Mouse (Mus musculus) B cell, adult 67 days (primary cell): Measurements from ENCODE around the gene Atxn7. TPM values are rescaled to one million over a fixed set of nuclear protein-coding genes. Genes with fewer than 3 reads are reported as not detected.

Experiments
- total RNA-seq, 2 experiments: library from RNA; stranded (reverse); gene quantifications; 4 replicates each; pipeline ENCODE4 v1.2.4; 2023

Gene Atxn7
- 10 to 100 TPM; 70.4 to 79.2 TPM for total RNA-seq

GRCm38 (mm10) chr14:13961401-13962112 is at the start of gene Atxn7, which contains the start of gene Thoc7:
Gene Atxn7, plus strand, starts transcription at chr14:13961440.
Gene Thoc7, minus strand, starts transcription at chr14:13961852.

GRCm38 (mm10) chr14:13914387-13915082 is 46.7 kb upstream of the Atxn7 start, which contains the start of gene Gm281:
Gene Gm281, minus strand, starts transcription at chr14:13914478.

GRCm38 (mm10) chr14:14120230-14121096 is 159.2 kb downstream of the Atxn7 start, which contains the start of gene Psmd6:
Gene Psmd6, minus strand, starts transcription at chr14:14120984.

Other genes starting within 250 kb of the Atxn7 start
- gene Gm281, start 47.0 kb upstream of the Atxn7 start, total RNA-seq = not detected
- gene Thoc7, start 412 bp downstream of the Atxn7 start, total RNA-seq = 10 to 100 TPM; 55.8 to 60.1 TPM
- gene Psmd6, start 159.5 kb downstream of the Atxn7 start, total RNA-seq = 100 to 1,000 TPM; 101 to 109 TPM
- gene Olfr720, start 225.4 kb downstream of the Atxn7 start, total RNA-seq = not detected